In genomic region chr11:107730940-107731339, GRCm38 (mm10) we compare ENCODE assay signal across 11 mouse cellular contexts. TPM values are rescaled to one million over a fixed set of nuclear protein-coding genes. Genes with fewer than 3 reads are reported as not detected.
DNase-seq lines count a peak whose midpoint lies in the region; ATAC-seq and TF ChIP-seq lines count a peak whose summit lies in the region.
"Had no signal": no experiment of that assay in that cellular context is flagged by ENCODE, and none has a peak within 500 bp of the region (broad histone marks: within the 10 kb centered on the region; RNA-seq: fewer than 3 reads in every experiment).

No protein-coding gene starts in this region.

- 77% methylated on average over 4 of the region's 4 CpGs for WGBS in midbrain, postnatal 0 days
- WGBS in midbrain, embryonic 10.5 days: 86% methylated on average over 4 of the region's 4 CpGs
- WGBS in midbrain, embryonic 13.5 days: 89% methylated on average over 4 of the region's 4 CpGs

- H3K9me3 ChIP-seq in midbrain, postnatal 0 days (ENCODE audit: low read length): no peaks in the 10 kb centered on the region
- H3K9me3 ChIP-seq in midbrain, embryonic 10.5 days (replicated peaks): no peaks in the 10 kb centered on the region
- no peaks in the 10 kb centered on the region for H3K9me3 ChIP-seq in midbrain, embryonic 13.5 days
- H3K9me3 ChIP-seq: heart, embryonic 13.5 days had no signal

- no peak overlapping the region for H3K4me3 ChIP-seq in midbrain, postnatal 0 days (ENCODE audit: low read depth, low read length)
- H3K4me3 ChIP-seq in midbrain, embryonic 10.5 days: no peak overlapping the region
- no peak overlapping the region for H3K4me3 ChIP-seq in midbrain, embryonic 13.5 days (replicated peaks)
- H3K4me3 ChIP-seq: heart, embryonic 13.5 days had no signal

- peak; percentile 37 for DNase-seq in adrenal gland, postnatal 14 days
- no peak for DNase-seq in adrenal gland, postnatal 36 days
- DNase-seq in midbrain, postnatal 0 days (ENCODE audit: low spot score): peak; percentile 15
- DNase-seq in midbrain, embryonic 10.5 days (ENCODE audit: low spot score): no peak
- DNase-seq in gastrocnemius, postnatal 14 days: peak; percentile 55
- peak; percentile 49 to 61 for DNase-seq in right cerebral cortex, postnatal 10 days (ENCODE audit: low spot score in 2 of 2)
- no peak for DNase-seq in urinary bladder, postnatal 14 days (ENCODE audit: low spot score)

- no peak for ATAC-seq in midbrain, postnatal 0 days (ENCODE audit: low FRiP score)
- no peak for ATAC-seq in midbrain, embryonic 13.5 days

- intact Hi-C loops in gastrocnemius, postnatal 14 days (cut with DNase I; ENCODE audit: low total_unique reads): no loop called here

- no peak overlapping the region for H3K9ac ChIP-seq in midbrain, postnatal 0 days (replicated peaks; ENCODE audit: low read length, poor library complexity, severe bottlenecking)
- no peak overlapping the region for H3K9ac ChIP-seq in midbrain, embryonic 13.5 days (replicated peaks)
- H3K9ac ChIP-seq: heart, embryonic 13.5 days had no signal

- H3K36me3 ChIP-seq in midbrain, postnatal 0 days (ENCODE audit: insufficient read depth, low read length): peaks cover 30% of the 10 kb centered on the region
- H3K36me3 ChIP-seq in midbrain, embryonic 10.5 days: peaks cover 50% of the 10 kb centered on the region
- H3K36me3 ChIP-seq in midbrain, embryonic 13.5 days: peaks cover 52% of the 10 kb centered on the region
- H3K36me3 ChIP-seq: heart, embryonic 13.5 days had no signal

- TF ChIP-seq CTCF in midbrain, postnatal 0 days (IDR thresholded peaks at IDR 0.05): no peak

- H3K4me1 ChIP-seq in midbrain, postnatal 0 days (ENCODE audit: insufficient read depth, low read length): no peaks in the 10 kb centered on the region
- H3K4me1 ChIP-seq in midbrain, embryonic 10.5 days: 0 out of 2 replicates have a peak, but pooled peaks cover 2% of the 10 kb centered on the region
- H3K4me1 ChIP-seq in midbrain, embryonic 13.5 days (replicated peaks): no peaks in the 10 kb centered on the region
- H3K4me1 ChIP-seq: heart, embryonic 13.5 days had no signal

- H3K27ac ChIP-seq in midbrain, postnatal 0 days (ENCODE audit: low read depth, low read length): no peak overlapping the region
- H3K27ac ChIP-seq in midbrain, embryonic 10.5 days (replicated peaks): no peak overlapping the region
- H3K27ac ChIP-seq in midbrain, embryonic 13.5 days: no peak overlapping the region
- H3K27ac ChIP-seq: heart, embryonic 13.5 days; kidney, postnatal 0 days had no signal

- no peaks in the 10 kb centered on the region for H3K27me3 ChIP-seq in midbrain, postnatal 0 days (ENCODE audit: insufficient read depth, low read length)
- H3K27me3 ChIP-seq in midbrain, embryonic 10.5 days (ENCODE audit: low read depth, poor library complexity, severe bottlenecking): no peaks in the 10 kb centered on the region
- no peaks in the 10 kb centered on the region for H3K27me3 ChIP-seq in midbrain, embryonic 13.5 days

- no peak overlapping the region for H3K4me2 ChIP-seq in midbrain, postnatal 0 days (ENCODE audit: low read depth, low read length, poor library complexity, severe bottlenecking)
- H3K4me2 ChIP-seq in midbrain, embryonic 13.5 days (replicated peaks): no peak overlapping the region
- H3K4me2 ChIP-seq: heart, embryonic 13.5 days; liver, embryonic 11.5 days had no signal

RNA-seq across cellular contexts. Expression of gene Cacng1, which starts 14.6 kb away (rescaled TPM):
- total RNA-seq in adrenal gland, postnatal 14 days (2021): 0.26 TPM in 1 of 2 replicates, not detected in the other
- under 1 TPM; 0.23 to 0.50 TPM for total RNA-seq in adrenal gland, postnatal 36 days (2021)
- total RNA-seq in midbrain, postnatal 0 days (2014; rRNA removed): 0.94 and 1.8 TPM in 2 replicates
- polyA plus RNA-seq in midbrain, postnatal 0 days (2015; fragmentation: Nextera tagmentation; extraction: Ambion mirVana): 1.1 and 1.2 TPM in 2 replicates
- 0.31 TPM in 1 of 2 replicates, not detected in the other for polyA plus RNA-seq in midbrain, embryonic 10.5 days (2016; fragmentation: Nextera tagmentation; extraction: Ambion mirVana)
- 100 to 1,000 TPM; 332 to 394 TPM for total RNA-seq in gastrocnemius, postnatal 14 days (2021)
- polyA plus RNA-seq in midbrain, embryonic 13.5 days (2015; fragmentation: Nextera tagmentation; extraction: Ambion mirVana): 0.26 and 0.58 TPM in 2 replicates
- polyA plus RNA-seq: liver, embryonic 11.5 days had no signal

Comparison
In these comparisons a context has a peak if more than half of its experiments do, and no peak if none do; other contexts are left out.
1. DNase-seq: peak in adrenal gland, postnatal 14 days (single experiment), midbrain, postnatal 0 days (single experiment), gastrocnemius, postnatal 14 days (single experiment) and right cerebral cortex, postnatal 10 days (2 of 2); none in adrenal gland, postnatal 36 days (0 of 2), midbrain, embryonic 10.5 days (single experiment) and urinary bladder, postnatal 14 days (single experiment).
2. RNA of gene Cacng1, which starts 14.6 kb away (total RNA-seq): 332 to 394 TPM in gastrocnemius, postnatal 14 days; 0.94 to 1.8 TPM in midbrain, postnatal 0 days, 0.23 to 0.50 TPM in adrenal gland, postnatal 36 days and 0.26 TPM in adrenal gland, postnatal 14 days; every median in the first group is over 100 times any median in the second.